Mouse (Mus musculus) hindbrain, embryonic 15.5 days (tissue): ENCODE measurements around the gene Rapgef3. TPM values are rescaled to one million over a fixed set of nuclear protein-coding genes. Genes with fewer than 3 reads are reported as not detected.
A peak's percentile ranks its signal among the peaks of the same experiment; 100 is the strongest.

Experiments used
- ATAC-seq: fragments of 200-750 bp; cut with Nextera tagmentation; 2 replicates; pipeline ENCODE4 v1.8.0; 2017; ENCODE audit warnings: low read depth, moderate number of reproducible peaks, moderate TSS enrichment; ENCODE audit not compliant: low FRiP score
- H3K27ac ChIP-seq: fragments of 300-500 bp; sonication (generic); replicated peaks from 2 replicates; pipeline ENCODE4 v1.5.1; 2015; ENCODE audit warnings: mild to moderate bottlenecking, inconsistent platforms
- H3K27me3 ChIP-seq: fragments of 300-500 bp; sonication (generic); 2 replicates; pipeline ENCODE4 v1.6.1; 2015; ENCODE audit warnings: control low read depth, inconsistent platforms
- H3K36me3 ChIP-seq: fragments of 300-500 bp; sonication (generic); 2 replicates; pipeline ENCODE4 v1.6.1; 2015; ENCODE audit warnings: control low read depth, inconsistent platforms
- H3K4me1 ChIP-seq: fragments of 300-500 bp; sonication (generic); replicated peaks from 2 replicates; pipeline ENCODE4 v1.6.1; 2015; ENCODE audit warnings: control low read depth, inconsistent platforms
- H3K4me2 ChIP-seq: fragments of 300-500 bp; sonication (generic); 2 replicates; pipeline ENCODE4 v1.6.1; 2015; ENCODE audit warnings: moderate library complexity, mild to moderate bottlenecking, inconsistent platforms
- H3K4me3 ChIP-seq: fragments of 300-500 bp; sonication (generic); 2 replicates; pipeline ENCODE4 v1.5.1; 2015; ENCODE audit warnings: mild to moderate bottlenecking, inconsistent platforms
- H3K9ac ChIP-seq: fragments of 300-500 bp; sonication (generic); 2 replicates; pipeline ENCODE4 v1.6.1; 2015; ENCODE audit warnings: inconsistent platforms
- H3K9me3 ChIP-seq: fragments of 300-500 bp; sonication (generic); 2 replicates; pipeline ENCODE4 v1.6.1; 2016; ENCODE audit warnings: control low read depth, inconsistent platforms
- WGBS: fragments of 180-500 bp; shearing (Covaris S2); methylation state at CpG from one replicate; pipeline ENCODE4 v1.1.7; 2015; 5-methylcytosine and 5-hydroxymethylcytosine counted together
- polyA plus RNA-seq: library from polyadenylated mRNA; unstranded; fragments of >200 nt; fragmentation: Nextera tagmentation; extraction: Ambion mirVana; gene quantifications from 2 replicates; pipeline ENCODE4 v1.2.1, GENCODE M21; 2015

The Rapgef3 gene
- polyA plus RNA-seq, 1 experiment from 2014 or later: 15.5 TPM

- ATAC-seq: peak; percentile 55
- Histone ChIP-seq H3K9me3 (no peaks in the 10 kb centered on the region), H3K4me2 (peak overlapping the region; percentile 94), H3K36me3 (no peaks in the 10 kb centered on the region), H3K4me1 (peaks cover 40% of the 10 kb centered on the region), H3K27me3 (peaks cover 16% of the 10 kb centered on the region), H3K4me3 (peak overlapping the region; percentile 38), H3K27ac (peak overlapping the region; percentile 54), H3K9ac (peak overlapping the region; percentile 52)
- 5% methylated on average over 8 of the region's 8 CpGs for WGBS
These were observed 1.6 kb downstream of the Rapgef3 start for GRCm38 (mm10) chr15:97766194-97766593.

GRCm38 (mm10) chr15:97765090-97765794 lies 2.5 kb downstream of the Rapgef3 start:
- peak overlapping the region; percentile 94 for H3K4me2 ChIP-seq
- 0 out of 2 replicates have a peak overlapping the region, but pooled peaks have one; percentile 39 for H3K27ac ChIP-seq
- peak overlapping the region; percentile 38; the same call in 1 of the 2 replicates for H3K4me3 ChIP-seq
- H3K9ac ChIP-seq: no peak overlapping the region
- peaks cover 40% of the 10 kb centered on the region for H3K4me1 ChIP-seq
- peaks cover 11% of the 10 kb centered on the region; the same call in 1 of the 2 replicates for H3K27me3 ChIP-seq
- WGBS: 40% methylated on average over 13 of the region's 13 CpGs
- ATAC-seq: no peak
- no peaks in the 10 kb centered on the region for H3K36me3 ChIP-seq
- H3K9me3 ChIP-seq: no peaks in the 10 kb centered on the region

GRCm38 (mm10) chr15:97764532-97764931 lies 3.2 kb downstream of the Rapgef3 start:
- ATAC-seq: no peak
- Histone ChIP-seq H3K27me3 (peaks cover 4% of the 10 kb centered on the region; the same call in 1 of the 2 replicates), H3K9ac (no peak overlapping the region), H3K36me3 (no peaks in the 10 kb centered on the region; the same call in 1 of the 2 replicates), H3K9me3 (no peaks in the 10 kb centered on the region), H3K4me3 (no peak overlapping the region), H3K27ac (no peak overlapping the region), H3K4me2 (no peak overlapping the region), H3K4me1 (peaks cover 40% of the 10 kb centered on the region)
- 88% methylated on average over 2 of the region's 2 CpGs for WGBS

GRCm38 (mm10) chr15:97763256-97764049 lies 4.3 kb downstream of the Rapgef3 start:
- ATAC-seq: no peak
- Histone ChIP-seq H3K4me1 (peaks cover 38% of the 10 kb centered on the region), H3K4me2 (no peak overlapping the region), H3K36me3 (no peaks in the 10 kb centered on the region; the same call in 1 of the 2 replicates), H3K9ac (no peak overlapping the region), H3K9me3 (no peaks in the 10 kb centered on the region), H3K27ac (no peak overlapping the region), H3K4me3 (no peak overlapping the region), H3K27me3 (no peaks in the 10 kb centered on the region)
- WGBS: 57% methylated on average over 9 of the region's 9 CpGs

- Histone ChIP-seq H3K4me1 (peaks cover 30% of the 10 kb centered on the region), H3K27me3 (no peaks in the 10 kb centered on the region), H3K36me3 (no peaks in the 10 kb centered on the region; the same call in 1 of the 2 replicates), H3K27ac (no peak overlapping the region), H3K4me3 (no peak overlapping the region), H3K9me3 (no peaks in the 10 kb centered on the region), H3K9ac (no peak overlapping the region), H3K4me2 (no peak overlapping the region)
- WGBS: 60% methylated on average over 9 of the region's 9 CpGs
- no peak for ATAC-seq
These were observed 5.0 kb downstream of the Rapgef3 start for GRCm38 (mm10) chr15:97762733-97763132.

GRCm38 (mm10) chr15:97761438-97761837 lies 6.3 kb downstream of the Rapgef3 start:
- no peak overlapping the region for H3K27ac ChIP-seq
- ATAC-seq: no peak; the same call in 1 of the 2 replicates
- WGBS: 47% methylated on average over 13 of the region's 13 CpGs

GRCm38 (mm10) chr15:97760952-97761351 lies 6.8 kb downstream of the Rapgef3 start:
- Histone ChIP-seq H3K4me3 (no peak overlapping the region), H3K4me1 (peaks cover 14% of the 10 kb centered on the region), H3K4me2 (no peak overlapping the region), H3K27me3 (no peaks in the 10 kb centered on the region), H3K9ac (no peak overlapping the region), H3K36me3 (no peaks in the 10 kb centered on the region; the same call in 1 of the 2 replicates), H3K9me3 (no peaks in the 10 kb centered on the region), H3K27ac (no peak overlapping the region)
- no peak for ATAC-seq
- WGBS: 62% methylated on average over 5 of the region's 5 CpGs

More at GRCm38 (mm10) chr15:97761438-97761837, 6.3 kb downstream of the Rapgef3 start:
- no peak overlapping the region for H3K9ac ChIP-seq
- H3K4me3 ChIP-seq: no peak overlapping the region
- H3K4me1 ChIP-seq: peaks cover 17% of the 10 kb centered on the region
- no peaks in the 10 kb centered on the region for H3K27me3 ChIP-seq
- no peaks in the 10 kb centered on the region; the same call in 1 of the 2 replicates for H3K36me3 ChIP-seq
- H3K4me2 ChIP-seq: no peak overlapping the region
- no peaks in the 10 kb centered on the region for H3K9me3 ChIP-seq

- 78% methylated on average over 9 of the region's 9 CpGs for WGBS
These were observed 7.8 kb downstream of the Rapgef3 start for GRCm38 (mm10) chr15:97760006-97760405.

GRCm38 (mm10) chr15:97755361-97755760 lies 12.4 kb downstream of the Rapgef3 start:
- H3K4me2 ChIP-seq: no peak overlapping the region
- no peak overlapping the region for H3K9ac ChIP-seq
- no peaks in the 10 kb centered on the region; the same call in 1 of the 2 replicates for H3K36me3 ChIP-seq
- H3K4me3 ChIP-seq: no peak overlapping the region
- no peak overlapping the region for H3K27ac ChIP-seq
- no peaks in the 10 kb centered on the region for H3K27me3 ChIP-seq
- no peak for ATAC-seq
- H3K9me3 ChIP-seq: no peaks in the 10 kb centered on the region
- peaks cover 18% of the 10 kb centered on the region for H3K4me1 ChIP-seq
- 39% methylated on average over 8 of the region's 8 CpGs for WGBS

More at GRCm38 (mm10) chr15:97760006-97760405, 7.8 kb downstream of the Rapgef3 start:
- no peak overlapping the region for H3K4me3 ChIP-seq
- H3K36me3 ChIP-seq: no peaks in the 10 kb centered on the region; the same call in 1 of the 2 replicates
- H3K27ac ChIP-seq: no peak overlapping the region
- H3K9me3 ChIP-seq: no peaks in the 10 kb centered on the region
- peaks cover 16% of the 10 kb centered on the region for H3K4me1 ChIP-seq
- ATAC-seq: no peak
- H3K4me2 ChIP-seq: no peak overlapping the region
- no peak overlapping the region for H3K9ac ChIP-seq
- no peaks in the 10 kb centered on the region for H3K27me3 ChIP-seq

- H3K4me3 ChIP-seq: no peak overlapping the region
- no peak overlapping the region for H3K27ac ChIP-seq
- no peak overlapping the region for H3K4me2 ChIP-seq
- ATAC-seq: no peak
- WGBS: 55% methylated on average over 6 of the region's 6 CpGs
- no peaks in the 10 kb centered on the region for H3K9me3 ChIP-seq
- no peaks in the 10 kb centered on the region for H3K27me3 ChIP-seq
- H3K9ac ChIP-seq: no peak overlapping the region
- H3K4me1 ChIP-seq: peaks cover 23% of the 10 kb centered on the region
- no peaks in the 10 kb centered on the region; the same call in 1 of the 2 replicates for H3K36me3 ChIP-seq
These were observed 13.3 kb downstream of the Rapgef3 start for GRCm38 (mm10) chr15:97754476-97754875.

- H3K9ac ChIP-seq: no peak overlapping the region
- 96% methylated on average over 5 of the region's 5 CpGs for WGBS
- H3K4me1 ChIP-seq: peaks cover 23% of the 10 kb centered on the region
- no peaks in the 10 kb centered on the region for H3K9me3 ChIP-seq
- H3K27ac ChIP-seq: no peak overlapping the region
- H3K4me3 ChIP-seq: no peak overlapping the region
- ATAC-seq: no peak
- no peaks in the 10 kb centered on the region for H3K27me3 ChIP-seq
- H3K4me2 ChIP-seq: no peak overlapping the region
- no peaks in the 10 kb centered on the region for H3K36me3 ChIP-seq
These were observed 15.3 kb downstream of the Rapgef3 start for GRCm38 (mm10) chr15:97752491-97752890.

GRCm38 (mm10) chr15:97751676-97752075 lies 16.1 kb downstream of the Rapgef3 start:
- Histone ChIP-seq H3K27ac (no peak overlapping the region), H3K4me3 (no peak overlapping the region), H3K4me2 (no peak overlapping the region), H3K9ac (no peak overlapping the region), H3K9me3 (no peaks in the 10 kb centered on the region), H3K27me3 (no peaks in the 10 kb centered on the region), H3K4me1 (peaks cover 23% of the 10 kb centered on the region), H3K36me3 (no peaks in the 10 kb centered on the region)
- no peak for ATAC-seq
- WGBS: 78% methylated on average over 2 of the region's 2 CpGs
